Comparison of ENCODE assay signal across 10 mouse cellular contexts in genomic region chrX:143275202-143275601, GRCm38 (mm10).
DNase-seq lines count a peak whose midpoint lies in the region; ATAC-seq lines count a peak whose summit lies in the region.
"Had no signal": no experiment of that assay in that cellular context is flagged by ENCODE, and none has a peak within 500 bp of the region (broad histone marks: within the 10 kb centered on the region; RNA-seq: fewer than 3 reads in every experiment).

No protein-coding gene starts in this region.

- no peaks in the 10 kb centered on the region for H3K9me3 ChIP-seq in hindbrain, embryonic 12.5 days (replicated peaks)
- H3K9me3 ChIP-seq: hindbrain, embryonic 10.5 days; liver, embryonic 13.5 days had no signal

- no peak overlapping the region for H3K4me3 ChIP-seq in hindbrain, embryonic 12.5 days
- H3K4me3 ChIP-seq: hindbrain, embryonic 10.5 days; liver, embryonic 13.5 days had no signal

- no peaks in the 10 kb centered on the region for H3K36me3 ChIP-seq in hindbrain, embryonic 12.5 days
- H3K36me3 ChIP-seq: hindbrain, embryonic 10.5 days; liver, embryonic 13.5 days had no signal

- 42% methylated on average over 5 of the region's 5 CpGs for WGBS in hindbrain, embryonic 12.5 days

- no peaks in the 10 kb centered on the region for H3K4me1 ChIP-seq in hindbrain, embryonic 12.5 days
- H3K4me1 ChIP-seq: hindbrain, embryonic 10.5 days; liver, embryonic 13.5 days had no signal

- no peaks in the 10 kb centered on the region for H3K27me3 ChIP-seq in hindbrain, embryonic 12.5 days
- H3K27me3 ChIP-seq: liver, embryonic 13.5 days had no signal

- ATAC-seq in hindbrain, embryonic 12.5 days (ENCODE audit: low FRiP score) = no peak

- no peak overlapping the region for H3K9ac ChIP-seq in hindbrain, embryonic 12.5 days
- H3K9ac ChIP-seq: liver, embryonic 13.5 days had no signal

- peak; percentile 22 for DNase-seq in adrenal gland, postnatal 10 days
- no peak for DNase-seq in adrenal gland, adult 2 months
- DNase-seq in kidney, adult 18-20 months = peak; percentile 6
- no peak for DNase-seq in kidney, adult 11 months
- peak; percentile 4 for DNase-seq in urinary bladder, postnatal 14 days (ENCODE audit: low spot score)
- no peak for DNase-seq in urinary bladder, adult 2 months (ENCODE audit: low spot score)
- no peak for DNase-seq in cerebellum, adult 8-10 months
- DNase-seq: liver, embryonic 13.5 days had no signal

- H3K4me2 ChIP-seq in hindbrain, embryonic 12.5 days (replicated peaks) = no peak overlapping the region
- H3K4me2 ChIP-seq: liver, embryonic 13.5 days had no signal

- no peak overlapping the region for H3K27ac ChIP-seq in hindbrain, embryonic 12.5 days
- H3K27ac ChIP-seq: hindbrain, embryonic 10.5 days; liver, embryonic 13.5 days had no signal

Comparison
In these comparisons a context has a peak if more than half of its experiments do, and no peak if none do; other contexts are left out.
1. DNase-seq: peak in adrenal gland, postnatal 10 days (single experiment), kidney, adult 18-20 months (single experiment) and urinary bladder, postnatal 14 days (single experiment); none in adrenal gland, adult 2 months (single experiment), kidney, adult 11 months (single experiment), urinary bladder, adult 2 months (single experiment) and cerebellum, adult 8-10 months (single experiment).